Mouse (Mus musculus): ENCODE data around the gene Spata2.

The Spata2 gene

GRCm38 (mm10) chr2:167483081-167483826, 9.4 kb downstream of the Spata2 start:
- no peak for DNase-seq (ENCODE audit: low read depth, low spot score)

GRCm38 (mm10) chr2:167482681-167483080, 10.0 kb downstream of the Spata2 start:
- DNase-seq (ENCODE audit: low read depth, low spot score), result no peak

GRCm38 (mm10) chr2:167479501-167479900, 13.2 kb downstream of the Spata2 start:
- DNase-seq (ENCODE audit: low read depth, low spot score), result no peak

DNA sequence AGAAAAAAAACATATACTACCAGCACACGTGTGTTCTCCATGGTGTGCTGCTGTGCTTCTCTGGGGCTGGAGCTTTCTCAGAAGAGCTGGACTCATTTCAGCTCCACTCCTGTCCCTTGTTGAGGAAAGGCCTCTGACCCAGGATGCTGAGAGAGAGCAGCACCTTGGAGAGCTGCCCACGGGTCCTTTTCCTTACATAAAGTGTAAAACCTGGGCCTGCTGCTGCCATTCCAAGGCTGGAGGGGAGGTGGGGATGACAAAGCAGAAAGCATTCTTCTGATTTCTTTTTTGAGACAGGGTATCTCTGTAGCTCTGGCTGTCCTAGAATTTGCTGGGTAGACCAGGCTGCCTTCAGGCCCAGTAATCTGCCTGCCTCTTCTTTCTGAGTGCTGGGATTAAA, 14.6 kb downstream of the Spata2 start:
- no peak for DNase-seq (ENCODE audit: low read depth, low spot score)

DNA sequence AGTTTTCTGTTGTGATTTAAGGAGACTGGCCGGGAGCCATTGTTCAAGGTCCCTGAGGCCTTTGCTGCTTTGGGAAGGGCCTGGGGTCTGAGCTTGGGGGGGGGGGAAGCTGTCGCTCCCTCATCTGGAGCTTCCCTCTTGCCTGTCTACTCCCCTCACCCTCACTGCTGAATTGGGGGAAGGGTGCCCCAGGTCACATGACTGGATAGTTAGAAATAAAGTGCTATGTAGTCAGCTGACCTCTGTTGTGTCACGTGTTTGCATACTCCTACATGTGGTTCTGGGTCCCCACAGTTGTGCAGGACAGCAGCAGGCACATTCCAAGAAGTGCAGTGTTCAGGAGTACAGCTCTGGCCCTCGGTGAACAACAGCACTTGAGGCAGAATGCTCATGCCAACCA, 15.9 kb downstream of the Spata2 start:
- no peak for DNase-seq (ENCODE audit: low read depth, low spot score)

GRCm38 (mm10) chr2:167476200-167476688, 16.4 kb downstream of the Spata2 start:
- peak; percentile 23 for DNase-seq (ENCODE audit: low read depth, low spot score)

DNA sequence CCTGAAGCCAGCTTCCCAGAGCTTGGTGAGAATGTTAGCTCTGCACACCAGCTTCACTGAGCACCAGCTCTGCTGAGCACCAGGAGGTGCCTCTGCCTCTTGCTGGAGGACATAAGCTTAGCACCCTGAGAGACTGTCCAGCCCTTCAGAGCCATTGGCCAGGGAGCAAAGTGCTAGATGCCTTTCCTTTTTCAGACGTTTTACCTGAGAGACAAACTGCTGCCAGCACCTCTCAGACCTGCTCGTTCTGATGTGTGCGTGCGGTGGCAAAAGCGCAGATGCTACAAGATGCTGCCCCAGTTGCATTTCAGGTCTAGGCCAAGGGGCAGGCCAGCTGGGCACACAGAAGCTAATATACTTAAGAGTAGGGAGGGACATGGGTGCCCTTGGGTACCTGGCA, 17.1 kb downstream of the Spata2 start:
- DNase-seq (ENCODE audit: low read depth, low spot score), result no peak

DNA sequence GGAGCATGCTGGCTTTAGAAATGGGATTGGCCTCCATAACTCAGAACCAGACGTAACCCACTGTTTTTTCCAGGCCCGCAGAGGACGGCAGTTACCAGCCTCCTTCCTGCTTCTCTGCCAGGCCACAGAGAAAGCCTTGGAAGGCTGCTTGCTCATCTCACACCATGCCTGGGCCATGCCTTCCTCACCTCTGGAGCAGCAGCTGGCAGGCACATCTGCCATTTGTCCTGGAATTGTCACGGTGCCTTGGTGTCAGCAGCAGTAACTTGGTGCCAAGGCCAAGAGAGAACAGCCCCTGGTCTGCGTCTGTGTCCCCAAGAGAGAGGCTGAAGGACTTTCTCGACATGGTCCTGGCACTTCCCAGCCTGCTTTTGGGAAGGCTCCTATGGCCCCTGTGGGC, 18.5 kb downstream of the Spata2 start:
- no peak for DNase-seq (ENCODE audit: low read depth, low spot score)

DNA sequence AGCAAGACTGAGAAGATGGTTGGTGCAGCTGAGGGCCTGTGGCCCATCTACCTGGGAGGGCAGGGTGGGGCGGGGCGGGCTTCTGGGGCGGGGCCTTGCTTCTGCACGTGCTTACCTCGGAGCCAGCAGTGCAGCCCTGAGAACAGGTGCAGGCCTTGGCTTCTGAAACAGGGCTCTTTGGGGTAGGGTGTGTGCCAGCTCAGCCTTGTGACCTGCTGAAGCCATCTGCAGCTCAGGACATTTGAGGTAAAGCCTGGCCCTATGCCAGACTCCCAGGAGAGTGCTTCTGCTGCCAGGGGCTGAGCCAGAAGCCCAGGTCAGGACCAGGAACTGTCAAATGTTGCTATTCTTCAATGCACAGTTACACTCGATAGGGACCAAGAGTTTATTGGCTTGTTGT, 21.1 kb downstream of the Spata2 start:
- no peak for DNase-seq (ENCODE audit: low read depth, low spot score)

- no peak for DNase-seq (ENCODE audit: low read depth, low spot score)
These were observed 22.1 kb downstream of the Spata2 start for GRCm38 (mm10) chr2:167470611-167471010.

- DNase-seq (ENCODE audit: low read depth, low spot score), result no peak
These were observed 24.2 kb downstream of the Spata2 start for GRCm38 (mm10) chr2:167468444-167468843.

DNA sequence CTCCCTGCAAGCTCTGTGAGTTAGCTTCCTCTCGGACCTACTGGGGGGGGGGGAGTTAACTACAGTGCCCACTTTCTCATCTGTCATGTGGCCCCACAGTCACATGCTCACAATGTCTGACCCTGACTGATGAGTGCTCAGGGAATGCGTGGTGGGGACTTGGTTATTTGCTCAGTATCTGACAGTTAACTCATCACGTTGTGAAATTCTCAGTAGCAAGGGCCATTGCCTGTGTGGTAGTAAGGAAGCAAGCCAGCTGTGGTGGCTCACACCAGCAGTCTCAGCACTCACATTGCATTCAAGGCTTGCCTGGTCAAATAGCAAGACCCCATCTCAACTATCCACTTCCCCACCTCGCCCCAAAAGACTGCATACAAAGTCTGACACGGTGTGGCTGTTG, 25.5 kb downstream of the Spata2 start:
- DNase-seq (ENCODE audit: low read depth, low spot score), result no peak

DNA sequence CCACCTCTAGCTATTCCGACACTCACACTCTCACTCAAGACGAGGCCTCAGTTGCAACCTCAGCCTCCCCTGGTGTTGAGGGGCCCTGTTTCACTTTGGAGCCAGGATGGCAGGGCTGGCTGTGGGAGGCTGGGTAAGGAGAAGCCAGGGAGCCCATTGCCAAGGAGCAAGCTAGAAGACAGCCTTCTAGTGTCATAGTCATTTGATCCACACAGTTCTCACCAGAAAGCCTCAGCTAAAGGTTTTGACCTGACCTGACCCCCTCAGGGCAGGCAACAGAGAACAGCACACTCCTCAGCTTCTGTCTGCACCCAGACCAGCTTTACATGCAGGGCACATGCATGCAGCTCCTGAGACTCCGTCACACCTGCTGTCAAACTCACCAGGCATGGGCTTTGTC, 26.7 kb downstream of the Spata2 start:
- no peak for DNase-seq (ENCODE audit: low read depth, low spot score)

GRCm38 (mm10) chr2:167463802-167464201, 28.9 kb downstream of the Spata2 start:
- no peak for DNase-seq (ENCODE audit: low read depth, low spot score)

- peak; percentile 27 for DNase-seq (ENCODE audit: low read depth, low spot score)
These were observed 29.7 kb downstream of the Spata2 start for GRCm38 (mm10) chr2:167462954-167463353.

GRCm38 (mm10) chr2:167459071-167459865, 33.4 kb downstream of the Spata2 start:
- no peak for DNase-seq (ENCODE audit: low read depth, low spot score)

DNA sequence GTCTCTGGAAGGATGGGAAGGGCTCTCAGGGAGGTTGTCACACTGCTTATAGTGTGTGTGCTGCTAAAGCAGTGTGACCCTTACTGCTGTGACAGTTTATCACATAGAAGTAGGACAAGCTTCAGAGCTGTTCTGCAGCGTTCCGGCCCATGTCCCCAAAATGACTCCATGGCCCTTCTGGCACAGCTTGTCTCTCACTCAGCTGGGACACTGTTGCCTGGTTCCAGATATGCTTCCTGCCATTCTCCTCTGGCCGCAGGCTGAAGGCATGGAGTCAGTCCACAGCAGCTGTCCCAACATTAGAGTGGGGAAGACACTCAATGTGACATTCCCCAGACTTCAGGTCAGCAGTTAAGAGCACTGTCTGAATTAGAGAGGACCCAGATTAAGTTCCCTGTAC, 34.1 kb downstream of the Spata2 start:
- DNase-seq (ENCODE audit: low read depth, low spot score), result no peak

- DNase-seq (ENCODE audit: low read depth, low spot score), result no peak
These were observed 35.5 kb downstream of the Spata2 start for GRCm38 (mm10) chr2:167457213-167457612.

GRCm38 (mm10) chr2:167456361-167457020, 36.2 kb downstream of the Spata2 start:
- no peak for DNase-seq (ENCODE audit: low read depth, low spot score)

- no peak for DNase-seq (ENCODE audit: low read depth, low spot score)
These were observed 38.9 kb downstream of the Spata2 start for GRCm38 (mm10) chr2:167453814-167454213.

DNA sequence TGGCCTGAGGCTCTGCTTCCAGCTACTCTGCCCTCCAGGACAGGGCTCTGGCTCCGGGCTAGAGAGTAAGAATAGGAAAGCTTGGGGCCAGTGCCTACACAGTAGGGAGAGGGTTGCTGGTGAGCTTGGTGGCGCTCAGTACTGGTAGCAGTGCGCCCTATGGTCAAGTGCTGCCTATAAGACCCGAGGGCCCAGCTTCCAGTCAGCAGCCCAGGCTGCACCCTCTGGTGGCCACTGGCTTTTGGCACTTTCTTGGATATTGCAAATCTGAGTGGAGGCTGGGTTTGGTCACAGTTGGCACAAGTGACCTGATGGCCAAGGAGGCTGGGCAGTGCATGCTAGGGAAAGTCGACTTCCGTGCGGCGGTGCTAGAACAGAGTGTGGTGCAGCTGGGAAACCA, 42.0 kb downstream of the Spata2 start:
- no peak for DNase-seq (ENCODE audit: low read depth, low spot score)
